ENCODE assay signal across 8 mouse cellular contexts in the genomic region with DNA sequence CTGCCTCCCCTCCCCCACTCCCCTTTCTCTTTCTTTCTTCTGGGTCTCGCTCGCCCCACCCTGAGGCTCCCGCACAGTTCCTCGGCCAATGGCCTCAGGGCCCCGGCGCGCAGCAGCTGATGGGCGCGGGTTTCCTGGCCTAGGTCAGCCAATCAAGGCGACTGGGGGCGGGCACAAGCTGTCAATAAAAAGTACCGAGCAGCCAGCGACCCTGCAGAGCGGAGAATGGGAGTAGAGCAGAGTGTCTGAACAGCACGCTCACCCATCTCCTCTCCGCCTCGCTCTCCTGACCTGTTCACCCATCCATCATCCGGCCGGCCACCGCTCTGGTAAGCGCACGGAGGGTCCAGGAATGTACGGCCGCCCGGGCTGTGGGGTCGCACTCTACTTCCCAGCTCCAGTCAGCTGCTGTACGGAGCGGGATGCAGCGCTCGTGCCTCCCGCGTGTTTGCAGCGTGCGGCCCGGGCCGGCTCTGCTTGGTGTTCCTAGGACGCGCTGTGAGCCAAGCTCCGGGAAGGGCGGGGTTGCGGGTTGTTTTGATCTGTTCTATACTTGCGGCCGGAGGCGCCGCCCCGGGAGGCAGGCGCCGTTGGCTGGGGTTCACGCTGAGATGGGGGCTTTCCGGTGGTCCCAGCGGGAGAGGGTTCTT. TPM values are rescaled to one million over a fixed set of nuclear protein-coding genes. Genes with fewer than 3 reads are reported as not detected.
DNase-seq lines count a peak whose midpoint lies in the region; ATAC-seq lines count a peak whose summit lies in the region.

Gene Glul (plus strand): TSS at position 214 of the 650 bp plus-strand sequence.
Gene Teddm2 (minus strand): TSS at position 498 of the 650 bp plus-strand sequence.

- H3K36me3 ChIP-seq in megakaryocyte, embryonic 14.5 days (replicated peaks; ENCODE audit: low read length) = peaks cover 28% of the 10 kb centered on the region

- peak; percentile 84 for ATAC-seq in common myeloid progenitor, adult 5-6 weeks (replicated peaks; ENCODE audit: low read depth, poor library complexity, severe bottlenecking)

- H3K4me3 ChIP-seq in megakaryocyte, embryonic 14.5 days (replicated peaks) = peak within 1 kb of the TSS; percentile 100

- peaks cover 41% of the 10 kb centered on the region for H3K27me3 ChIP-seq in megakaryocyte, embryonic 14.5 days (replicated peaks)

- no peaks in the 10 kb centered on the region for H3K9me3 ChIP-seq in megakaryocyte, embryonic 14.5 days

- H3K4me1 ChIP-seq in megakaryocyte, embryonic 14.5 days = peaks cover 32% of the 10 kb centered on the region

- peak; percentile 99 for DNase-seq in ZHBTc4 (ENCODE audit: low read depth, low spot score)
- DNase-seq in gastrocnemius, adult 8-10 months (ENCODE audit: low spot score in 2 of 2) = peak; percentile 94 to 95
- peak; percentile 84 for DNase-seq in hindlimb bud, embryonic 11.5 days (ENCODE audit: extremely low spot score, low read depth, low spot score)
- DNase-seq in left cerebral cortex, adult 8-10 months (ENCODE audit: low spot score in 2 of 2) = peak; percentile 93 to 96
- peak; percentile 97 to 98 for DNase-seq in right cerebral cortex, postnatal 10 days (ENCODE audit: low spot score in 2 of 2)
- DNase-seq in urinary bladder, postnatal 25 days (ENCODE audit: low spot score) = peak; percentile 88

RNA-seq across cellular contexts. Expression of gene Glul, which starts in this region (rescaled TPM):
- total RNA-seq in common myeloid progenitor, adult 5-6 weeks (2017) = 72.4 and 94.7 TPM in 2 replicates
- total RNA-seq in gastrocnemius, adult 8-10 months (2022) = 100 to 1,000 TPM; 294 to 919 (median 442) TPM
- 1,000 to 10,000 TPM; 1,837 to 2,236 (median 2,010) TPM for total RNA-seq in left cerebral cortex, adult 8-10 months (2022)
- polyA plus RNA-seq in megakaryocyte, embryonic 14.5 days (2012; ENCODE audit: insufficient read depth, low replicate concordance) = 15.1 and 68.1 TPM in 2 replicates

RNA-seq across cellular contexts. Expression of gene Teddm2, which starts in this region (rescaled TPM):
- total RNA-seq in common myeloid progenitor, adult 5-6 weeks (2017) = 0.18 and 0.29 TPM in 2 replicates
- 1 to 10 TPM; 1.7 to 2.9 (median 2.4) TPM for total RNA-seq in gastrocnemius, adult 8-10 months (2022)
- total RNA-seq in left cerebral cortex, adult 8-10 months (2022) = 1 to 10 TPM; 2.4 to 3.7 (median 3.0) TPM
- polyA plus RNA-seq in megakaryocyte, embryonic 14.5 days (2012; ENCODE audit: insufficient read depth, low replicate concordance) = 0.59 TPM in 1 of 2 replicates, not detected in the other

Comparison
In these comparisons a context has a peak if more than half of its experiments do, and no peak if none do; other contexts are left out.
1. Peak in every context shown above with its lines: DNase-seq, ATAC-seq and H3K4me3 ChIP-seq.